Mouse (Mus musculus): Measurements from ENCODE around the gene Specc1.

Gene Specc1

DNA sequence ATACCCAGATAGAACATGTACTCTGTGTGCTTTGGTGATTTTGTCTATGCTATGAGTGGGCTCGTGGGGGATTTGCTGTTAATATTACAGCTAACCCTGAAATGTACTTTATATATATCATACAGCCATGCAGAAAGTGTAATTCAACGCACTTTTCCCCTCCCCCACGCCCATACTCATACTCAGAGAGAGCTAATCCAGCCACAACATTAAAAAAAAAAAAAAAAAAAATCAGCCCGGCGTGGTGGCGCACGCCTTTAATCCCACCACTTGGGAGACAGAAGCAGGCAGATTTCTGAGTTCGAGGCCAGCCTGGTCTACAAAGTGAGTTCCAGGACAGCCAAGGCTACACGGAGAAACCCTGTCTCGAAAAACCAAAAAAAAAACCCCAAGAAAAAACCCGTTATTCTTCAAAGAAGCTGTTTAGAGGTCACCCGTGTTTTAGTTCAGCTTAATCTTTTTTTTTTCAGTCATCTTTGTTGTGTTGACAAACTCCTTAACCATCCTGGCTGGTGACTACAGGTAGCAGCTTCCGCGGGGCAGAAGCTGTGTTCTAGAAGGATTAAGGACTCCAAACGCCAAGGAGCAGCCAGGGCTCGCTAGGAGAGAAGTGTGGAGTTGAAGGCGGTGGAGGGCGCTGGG lies 291.3 kb downstream of the Specc1 start:
- no peak for DNase-seq (ENCODE audit: low spot score in 2 of 2)

DNA sequence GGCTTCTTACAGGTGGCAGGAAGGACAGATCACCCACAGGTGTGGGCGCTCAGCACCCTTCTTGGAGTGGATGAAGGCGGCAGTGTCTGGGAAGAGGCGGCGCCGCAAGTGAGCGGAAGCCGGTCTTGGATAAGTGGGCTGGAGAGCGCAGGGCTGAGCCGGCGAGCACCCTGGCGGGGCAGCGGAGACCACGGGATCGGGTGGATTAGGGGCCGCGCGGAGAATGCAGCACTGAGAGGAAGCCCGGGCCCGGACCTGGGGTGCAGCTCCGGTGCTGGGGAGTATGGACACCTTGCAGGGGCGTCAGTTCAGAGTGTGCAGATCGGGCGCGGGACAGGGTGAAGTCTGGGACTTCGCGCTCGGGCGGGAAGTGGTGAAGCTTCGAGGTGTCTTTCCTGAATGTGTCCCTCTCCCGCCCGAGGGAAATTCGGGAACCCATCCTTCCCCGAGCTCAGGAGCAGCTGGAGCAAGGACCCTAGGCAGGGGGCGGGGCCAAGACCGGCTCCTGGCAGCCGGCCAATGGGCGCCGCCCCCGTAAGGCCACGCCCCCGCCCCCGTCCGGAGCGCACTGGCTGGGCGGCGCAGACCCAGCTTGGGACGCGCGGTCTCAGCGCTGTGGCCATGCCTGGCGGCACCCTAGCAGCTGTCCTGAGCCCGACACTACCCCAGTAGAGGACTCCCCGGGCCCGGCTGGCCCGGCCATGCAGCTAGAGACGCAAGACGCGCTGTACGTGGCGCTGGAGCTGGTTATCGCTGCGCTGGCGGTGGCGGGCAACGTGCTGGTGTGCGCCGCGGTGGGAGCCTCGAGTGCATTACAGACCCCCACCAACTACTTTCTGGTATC lies 292.1 kb downstream of the Specc1 start, which contains the start of gene Adora2b:
Gene Adora2b, plus strand, starts transcription at position 584 of the 844 bp plus-strand sequence.
- peak; percentile 35 to 70 for DNase-seq (ENCODE audit: low spot score in 2 of 2)

DNA sequence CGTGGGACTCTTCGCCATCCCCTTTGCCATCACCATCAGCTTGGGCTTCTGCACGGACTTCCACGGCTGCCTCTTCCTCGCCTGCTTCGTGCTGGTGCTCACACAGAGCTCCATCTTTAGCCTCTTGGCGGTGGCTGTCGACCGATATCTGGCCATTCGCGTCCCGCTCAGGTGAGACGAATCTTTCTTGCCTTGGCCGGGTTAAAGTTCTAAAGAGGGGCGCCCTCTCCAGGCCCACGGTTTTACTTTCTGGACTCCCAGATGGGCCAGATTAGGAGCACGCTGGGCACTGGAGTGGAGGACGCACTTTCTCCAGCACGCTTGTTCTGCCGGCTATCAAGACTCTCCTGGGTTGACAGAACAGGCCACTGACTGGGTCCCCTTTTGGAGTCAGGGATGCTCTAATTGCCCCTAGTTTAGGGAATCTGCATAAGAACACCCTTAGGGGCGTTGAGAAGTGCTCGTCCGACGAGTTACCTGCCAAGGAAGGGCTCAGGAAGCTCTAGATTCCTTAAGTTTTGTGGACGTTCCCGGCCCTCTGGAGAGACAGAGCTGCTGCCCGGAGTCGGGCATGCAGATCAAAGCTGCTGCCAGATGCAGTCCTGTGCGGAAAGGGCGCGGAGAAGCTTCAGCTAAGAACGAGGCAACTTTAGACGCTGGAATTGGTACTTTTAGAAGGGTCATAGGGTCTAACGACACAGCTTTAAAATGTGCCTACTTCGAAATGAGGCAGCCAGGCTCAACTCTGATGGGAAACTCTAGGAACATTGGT lies 292.9 kb downstream of the Specc1 start:
- DNase-seq (ENCODE audit: low spot score in 2 of 2): peak; percentile 19 to 25

DNA sequence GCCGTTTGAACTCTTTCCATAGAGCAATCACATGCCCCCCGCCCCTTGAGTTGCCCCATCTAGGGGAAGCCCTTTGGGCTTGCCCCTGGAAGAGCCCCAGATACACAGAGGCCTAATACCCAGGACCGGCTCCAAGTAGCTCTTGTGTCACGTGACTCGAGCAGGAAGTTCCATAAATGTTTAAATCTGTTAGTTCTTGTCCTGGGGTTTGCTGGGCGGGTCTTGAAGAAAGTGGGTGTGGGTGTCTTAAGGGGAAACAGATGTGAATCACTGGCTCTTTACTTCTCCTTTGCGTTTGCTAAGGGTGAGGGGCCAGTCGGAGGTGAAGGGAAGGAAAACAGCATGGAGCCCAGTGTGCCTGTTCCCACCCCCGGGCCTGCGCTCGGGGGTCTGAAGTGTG lies 294.5 kb downstream of the Specc1 start:
- peak in 1 of 2 experiments; percentile 21 for DNase-seq (ENCODE audit: low spot score in 2 of 2)

DNA sequence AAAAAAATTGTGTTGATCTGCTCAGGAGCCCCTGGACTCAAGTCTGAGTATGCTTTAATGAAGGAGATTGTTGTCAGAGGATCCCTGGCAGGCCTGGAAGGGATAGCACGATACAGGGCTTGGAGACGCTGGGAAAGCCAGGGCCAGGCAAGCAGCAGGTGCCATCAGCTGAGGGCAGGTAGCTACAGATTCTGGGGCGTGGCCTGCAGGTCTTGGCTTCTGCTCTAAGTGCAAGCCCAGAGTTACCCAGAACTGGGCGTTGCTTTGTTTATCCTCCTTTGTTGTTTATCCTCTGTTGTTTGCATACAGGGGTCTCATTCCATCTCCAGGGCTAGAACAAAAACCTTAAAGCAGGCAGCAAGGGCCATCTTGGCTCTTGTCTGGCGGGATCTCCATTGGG lies 296.8 kb downstream of the Specc1 start:
- DNase-seq (ENCODE audit: low spot score in 2 of 2): no peak

DNA sequence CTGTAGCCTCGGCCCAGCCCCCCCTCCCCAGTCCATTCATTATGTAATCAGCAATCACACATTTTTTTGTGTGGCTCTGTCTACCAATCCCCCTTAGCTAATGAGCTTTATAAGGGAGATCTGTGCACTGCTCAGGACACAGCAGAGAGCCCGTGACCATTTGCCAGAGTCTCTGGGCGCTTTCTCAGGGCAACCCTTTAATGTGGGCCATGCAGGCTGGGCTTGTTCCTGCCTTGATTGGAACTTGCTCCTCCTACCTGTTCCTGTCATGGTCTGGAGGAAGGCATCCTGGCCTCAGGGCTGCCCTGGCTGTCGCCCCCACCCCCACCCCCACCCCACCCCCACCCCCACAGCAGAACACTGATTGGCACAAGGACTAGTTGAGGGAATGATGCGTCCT lies 302.7 kb downstream of the Specc1 start:
- DNase-seq (ENCODE audit: low spot score in 2 of 2): no peak

DNA sequence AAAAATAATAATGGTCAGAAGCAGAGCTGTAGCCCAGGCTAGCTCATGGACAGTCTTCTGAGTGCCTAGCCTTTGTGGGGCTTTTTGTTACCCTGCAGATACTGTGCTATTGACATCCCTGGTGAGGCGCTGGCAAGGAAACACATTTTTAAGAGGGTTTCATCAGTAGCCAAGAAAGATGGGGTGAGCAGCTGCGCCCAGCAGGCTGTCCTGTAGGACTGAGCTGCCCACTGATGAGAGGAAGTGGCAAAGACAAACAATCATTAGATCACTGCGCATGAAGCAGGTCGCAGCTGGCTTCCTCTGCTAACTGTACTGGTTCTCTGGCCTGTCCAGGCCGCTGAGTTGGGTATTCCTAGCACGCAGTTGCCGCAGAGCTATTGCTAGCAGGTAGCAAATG lies 307.0 kb downstream of the Specc1 start:
- DNase-seq (ENCODE audit: low spot score in 2 of 2): no peak

DNA sequence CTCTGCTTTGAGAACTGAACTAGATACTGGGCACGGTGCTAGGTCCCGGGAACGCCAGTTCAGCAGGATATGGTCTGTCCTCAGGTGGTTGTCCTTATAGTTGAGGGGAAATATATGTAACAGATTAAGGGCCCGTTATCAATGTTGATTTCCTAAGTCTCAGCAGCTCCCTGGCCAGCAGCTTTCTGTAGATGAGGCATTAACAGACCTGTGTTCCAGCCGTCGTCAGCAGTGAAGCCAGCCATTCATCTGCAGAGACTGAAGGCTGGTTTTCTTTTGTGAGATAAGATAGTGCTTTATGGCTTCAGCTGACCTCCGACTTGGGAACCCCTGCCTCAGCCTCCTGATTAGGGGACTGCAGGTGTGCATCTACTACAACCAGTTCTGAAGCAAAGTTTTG lies 307.5 kb downstream of the Specc1 start:
- no peak for DNase-seq (ENCODE audit: low spot score in 2 of 2)

DNA sequence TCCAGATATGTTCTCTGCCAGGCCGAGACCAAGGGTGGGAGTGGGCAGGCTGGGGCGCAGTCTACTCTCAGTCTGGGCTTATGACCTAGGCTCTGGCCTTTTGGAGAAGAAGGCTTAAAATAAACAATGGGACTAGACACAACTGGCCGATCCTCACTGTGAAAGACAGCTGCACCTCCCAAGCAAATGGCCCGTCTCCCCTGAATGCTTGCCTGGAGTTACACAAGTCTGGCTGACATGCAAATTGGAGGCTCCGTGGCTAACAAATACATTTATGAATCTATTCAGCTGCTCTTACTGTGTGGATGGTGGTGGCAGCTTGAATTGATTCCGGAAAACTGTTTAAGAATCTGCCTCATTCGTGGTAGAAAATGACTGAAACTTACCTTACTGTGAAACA lies 309.1 kb downstream of the Specc1 start:
- DNase-seq (ENCODE audit: low spot score in 2 of 2): no peak

DNA sequence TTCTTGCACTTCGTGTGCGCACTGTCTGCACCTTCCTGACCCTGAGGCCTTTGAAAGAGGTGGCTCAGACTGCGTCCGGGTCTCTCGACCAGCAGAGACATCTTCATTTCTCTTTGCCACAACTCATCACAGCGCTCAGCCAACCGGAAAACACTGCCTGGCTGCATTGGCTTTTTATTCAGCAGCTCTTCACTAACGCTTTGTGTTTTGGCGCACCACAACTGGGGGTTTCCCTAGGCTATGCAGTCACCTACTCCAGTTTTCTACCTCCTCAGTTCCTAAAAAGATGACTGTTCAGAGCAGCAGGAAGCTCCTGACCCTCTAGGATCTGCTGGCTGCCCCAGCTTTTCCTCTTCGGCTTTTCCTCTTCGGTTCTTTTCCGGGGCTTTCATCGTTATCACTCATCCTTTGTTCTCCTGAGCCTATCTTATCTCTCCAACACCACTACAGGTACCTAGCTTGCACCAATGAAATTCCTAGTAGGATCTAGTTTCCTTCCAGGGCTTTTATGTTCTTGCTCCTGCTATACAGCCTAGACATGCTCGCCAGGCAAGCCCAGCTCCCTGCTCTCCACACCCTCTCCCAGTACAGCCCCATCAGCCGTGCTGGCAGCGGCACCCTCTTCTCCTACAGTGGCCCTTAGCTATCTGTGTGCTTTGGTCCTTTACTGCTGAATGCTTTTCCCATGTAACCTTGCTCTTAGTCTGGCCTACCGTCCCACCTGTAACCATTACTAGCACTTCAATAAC lies 310.1 kb downstream of the Specc1 start:
- no peak for DNase-seq (ENCODE audit: low spot score in 2 of 2)

DNA sequence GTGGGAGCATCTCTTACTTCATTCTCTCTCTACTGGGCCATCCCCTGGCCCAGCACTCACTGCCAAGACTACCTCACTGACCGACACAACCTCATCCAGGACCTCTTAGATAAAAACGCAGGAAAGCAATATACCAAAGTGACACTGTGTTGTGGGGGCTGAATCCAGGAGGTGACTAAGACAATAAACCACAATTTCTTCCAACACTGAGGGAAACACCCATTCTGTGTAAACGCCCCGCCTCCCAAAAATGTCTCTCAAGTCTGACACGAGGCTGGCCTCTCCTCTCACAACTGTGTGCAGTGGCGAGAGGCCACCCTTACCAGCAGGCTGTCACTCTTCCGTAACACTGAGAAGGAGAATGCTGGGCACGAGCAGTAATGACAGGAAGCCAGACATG lies 311.8 kb downstream of the Specc1 start:
- DNase-seq (ENCODE audit: low spot score in 2 of 2): no peak

DNA sequence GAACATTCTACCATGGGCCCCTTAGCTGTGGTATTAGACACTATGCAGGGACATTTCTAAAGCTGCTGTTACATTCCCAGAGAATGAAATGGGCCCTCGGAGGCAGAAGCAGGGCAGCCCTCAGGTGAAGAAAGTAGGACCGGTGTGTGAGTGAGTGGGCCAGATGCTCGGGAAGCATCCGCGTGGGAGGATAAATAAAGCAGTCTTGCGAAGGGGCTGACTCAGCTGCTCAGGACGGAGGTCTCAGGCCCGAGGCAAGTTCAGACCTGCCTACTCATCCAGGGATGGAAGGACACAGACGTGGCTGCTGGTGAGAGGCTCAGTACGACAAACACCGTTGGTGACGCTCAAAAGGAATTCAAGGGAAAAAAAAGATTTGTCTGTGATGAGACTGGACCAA lies 312.5 kb downstream of the Specc1 start:
- DNase-seq (ENCODE audit: low spot score in 2 of 2): no peak

DNA sequence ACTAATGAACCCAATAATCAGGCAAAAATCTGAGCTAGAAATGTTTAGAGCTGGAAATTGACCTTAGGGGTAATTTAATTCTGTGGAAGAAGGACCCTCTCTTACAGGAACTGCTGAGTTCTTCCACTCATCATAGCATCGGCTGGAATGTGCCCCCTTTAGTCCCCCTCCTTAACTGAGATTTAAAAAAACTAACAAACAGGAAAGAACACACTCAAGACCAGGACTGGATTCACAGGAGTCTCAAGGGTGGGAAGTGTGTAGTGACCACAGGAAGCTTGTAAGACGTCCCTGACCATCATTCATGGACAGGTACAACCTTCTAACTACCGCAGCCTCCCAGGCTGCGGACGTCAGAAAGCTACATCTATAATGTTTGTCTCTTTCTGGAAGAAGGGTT lies 314.3 kb downstream of the Specc1 start:
- no peak for DNase-seq (ENCODE audit: low spot score in 2 of 2)

All from spleen, postnatal 10 days (tissue).